ENCODE assay signal across 12 mouse cellular contexts in genomic region chr5:18152241-18152640, GRCm38 (mm10).
"Had no signal": no experiment of that assay in that cellular context is flagged by ENCODE, and none has a peak within 500 bp of the region (broad histone marks: within the 10 kb centered on the region; RNA-seq: fewer than 3 reads in every experiment).

No protein-coding gene starts in this region.

- H3K36me3 ChIP-seq: limb, embryonic 15.5 days; midbrain, embryonic 12.5 days; neural tube, embryonic 13.5 days had no signal

- H3K4me3 ChIP-seq: limb, embryonic 15.5 days; midbrain, embryonic 12.5 days; neural tube, embryonic 13.5 days had no signal

- H3K27ac ChIP-seq: limb, embryonic 15.5 days; liver, embryonic 14.5 days; midbrain, embryonic 12.5 days; neural tube, embryonic 13.5 days; stomach, postnatal 0 days had no signal

- H3K4me1 ChIP-seq: limb, embryonic 15.5 days; midbrain, embryonic 12.5 days; neural tube, embryonic 13.5 days had no signal

- H3K4me2 ChIP-seq: limb, embryonic 15.5 days; midbrain, embryonic 12.5 days; neural tube, embryonic 13.5 days had no signal

- DNase-seq: kidney, adult 11 months; kidney, postnatal 25 days; layer of hippocampus, adult 9-11 months; layer of hippocampus, postnatal 36 days; lung, adult 18-20 months; thymus, postnatal 36 days had no signal

- H3K9me3 ChIP-seq: limb, embryonic 15.5 days; midbrain, embryonic 12.5 days; neural tube, embryonic 13.5 days had no signal

- H3K9ac ChIP-seq: limb, embryonic 15.5 days; liver, embryonic 14.5 days; midbrain, embryonic 12.5 days; neural tube, embryonic 13.5 days had no signal

- H3K27me3 ChIP-seq: limb, embryonic 15.5 days; midbrain, embryonic 12.5 days; neural tube, embryonic 13.5 days had no signal

- ATAC-seq: midbrain, embryonic 16.5 days had no signal
